Mouse (Mus musculus) bone marrow, adult 2 months (tissue): ENCODE measurements around the gene Rpl18. TPM values are rescaled to one million over a fixed set of nuclear protein-coding genes. Genes with fewer than 3 reads are reported as not detected.

Experiments
- H3K27ac ChIP-seq: fragments of 200-500 bp; 2 replicates; pipeline ENCODE4 v1.5.1; 2012; ENCODE audit warnings: low read depth, mild to moderate bottlenecking, control low read depth, inconsistent platforms, low read length; ENCODE audit not compliant: control insufficient read depth, poor library complexity, insufficient read depth
- H3K4me1 ChIP-seq: fragments of 200-500 bp; 2 replicates; pipeline ENCODE4 v1.6.1; 2011; ENCODE audit warnings: low read length; ENCODE audit not compliant: control insufficient read depth, insufficient read depth
- H3K4me3 ChIP-seq: fragments of 200-500 bp; replicated peaks from 2 replicates; pipeline ENCODE3; 2011; ENCODE audit warnings: mild to moderate bottlenecking, low read depth, low read length, control low read depth; ENCODE audit not compliant: control insufficient read depth
- CTCF ChIP-seq: fragments of 200-500 bp; IDR thresholded peaks from 2 replicates; pipeline ENCODE4 v1.5.1; 2011; ENCODE audit warnings: low read length, control low read depth; ENCODE audit not compliant: control insufficient read depth, insufficient read depth
- POLR2A ChIP-seq: fragments of 200-500 bp; IDR thresholded peaks from 2 replicates; pipeline ENCODE4 v1.6.1; 2011; ENCODE audit warnings: low read depth, mild to moderate bottlenecking, control low read depth, low read length, borderline replicate concordance; ENCODE audit not compliant: control insufficient read depth
- WGBS: fragments of 180-500 bp; shearing (Covaris S2); methylation state at CpG from one replicate; pipeline ENCODE4 v1.1.7; 2018; 5-methylcytosine and 5-hydroxymethylcytosine counted together
- polyA plus RNA-seq: library from polyadenylated mRNA; stranded (reverse); fragments of >200 nt; gene quantifications from 2 replicates; pipeline ENCODE4 v1.2.4, GENCODE M21; 2011; ENCODE audit warnings: low replicate concordance; ENCODE audit not compliant: missing spikeins, insufficient read depth, insufficient read length

Rpl18 gene
- polyA plus RNA-seq, 1 experiment, result 916 TPM

GRCm38 (mm10) chr7:45692364-45692763 is 22.9 kb upstream of the Rpl18 start:
- Histone ChIP-seq H3K27ac (no peak overlapping the region), H3K4me1 (no peaks in the 10 kb centered on the region), H3K4me3 (no peak overlapping the region)
- TF ChIP-seq POLR2A (no peak), CTCF (no peak)
- 81% methylated on average over 2 of the region's 2 CpGs for WGBS

GRCm38 (mm10) chr7:45693921-45694591 is 21.2 kb upstream of the Rpl18 start, which contains the start of gene Sec1:
Gene Sec1, minus strand, starts transcription at chr7:45694402.
- 92% methylated on average over 50 of the region's 50 CpGs for WGBS
- Histone ChIP-seq H3K27ac (no peak within 1 kb of the TSS), H3K4me1 (no peaks in the 10 kb centered on the region), H3K4me3 (no peak within 1 kb of the TSS)
- TF ChIP-seq POLR2A (no peak), CTCF (no peak)

- H3K4me1 ChIP-seq, result no peaks in the 10 kb centered on the region
- H3K27ac ChIP-seq, result no peak overlapping the region
- H3K4me3 ChIP-seq, result no peak overlapping the region
- TF ChIP-seq POLR2A, result no peak
- no peak for TF ChIP-seq CTCF
- 27% methylated on average over 6 of the region's 6 CpGs for WGBS
Measured at GRCm38 (mm10) chr7:45695098-45695497, 20.2 kb upstream of the Rpl18 start.

GRCm38 (mm10) chr7:45697894-45698293 is 17.4 kb upstream of the Rpl18 start:
- TF ChIP-seq CTCF (no peak), POLR2A (no peak)
- 70% methylated on average over 7 of the region's 7 CpGs for WGBS
- H3K4me3 ChIP-seq, result no peak overlapping the region
- no peak overlapping the region for H3K27ac ChIP-seq
- H3K4me1 ChIP-seq, result no peaks in the 10 kb centered on the region

- WGBS, result 15% methylated on average over 36 of the region's 36 CpGs
- Histone ChIP-seq H3K4me1 (no peaks in the 10 kb centered on the region; the same call in 1 of the 2 replicates), H3K27ac (no peak within 1 kb of the TSS; the same call in 1 of the 2 replicates), H3K4me3 (no peak within 1 kb of the TSS)
- TF ChIP-seq CTCF, result no peak
- no peak for TF ChIP-seq POLR2A
Measured at GRCm38 (mm10) chr7:45699523-45700141, 15.6 kb upstream of the Rpl18 start, which contains the start of gene Car11. Gene Car11, plus strand, starts transcription at chr7:45699843.

GRCm38 (mm10) chr7:45700301-45701015 is 14.8 kb upstream of the Rpl18 start:
- WGBS, result 2% methylated on average over 20 of the region's 20 CpGs
- Histone ChIP-seq H3K4me1 (no peaks in the 10 kb centered on the region; the same call in 1 of the 2 replicates), H3K27ac (no peak overlapping the region), H3K4me3 (no peak overlapping the region)
- no peak for TF ChIP-seq CTCF
- no peak for TF ChIP-seq POLR2A

GRCm38 (mm10) chr7:45701072-45701471 is 14.2 kb upstream of the Rpl18 start:
- TF ChIP-seq POLR2A (no peak), CTCF (no peak)
- 52% methylated on average over 11 of the region's 11 CpGs for WGBS
- Histone ChIP-seq H3K4me1 (no peaks in the 10 kb centered on the region; the same call in 1 of the 2 replicates), H3K4me3 (no peak overlapping the region), H3K27ac (no peak overlapping the region)

GRCm38 (mm10) chr7:45701607-45702006 is 13.7 kb upstream of the Rpl18 start:
- no peak for TF ChIP-seq CTCF
- TF ChIP-seq POLR2A, result no peak
- WGBS, result 88% methylated on average over 11 of the region's 11 CpGs
- H3K4me3 ChIP-seq, result no peak overlapping the region
- no peaks in the 10 kb centered on the region; the same call in 1 of the 2 replicates for H3K4me1 ChIP-seq
- no peak overlapping the region for H3K27ac ChIP-seq
